Mouse (Mus musculus) embryo, embryonic 9.5 days (tissue): ENCODE results near the gene Trpm3.
A peak's percentile ranks its signal among the peaks of the same experiment; 100 is the strongest.

Experiments
- DNase-seq: peaks from one replicate; pipeline ENCODE4 v3.0.0-alpha.2; 2017; ENCODE audit errors: extremely low spot score

The Trpm3 gene

GRCm38 (mm10) chr19:22739240-22739639, 600.4 kb downstream of the Trpm3 start:
- no peak for DNase-seq

- DNase-seq = no peak
Measured at GRCm38 (mm10) chr19:22753311-22753809, 614.5 kb downstream of the Trpm3 start.

GRCm38 (mm10) chr19:22754071-22754470, 615.2 kb downstream of the Trpm3 start:
- no peak for DNase-seq

- no peak for DNase-seq
Measured at GRCm38 (mm10) chr19:22754498-22754897, 615.7 kb downstream of the Trpm3 start.

- no peak for DNase-seq
Measured at GRCm38 (mm10) chr19:22758496-22758895, 619.6 kb downstream of the Trpm3 start.

- no peak for DNase-seq
Measured at GRCm38 (mm10) chr19:22768242-22768641, 629.4 kb downstream of the Trpm3 start.

DNA sequence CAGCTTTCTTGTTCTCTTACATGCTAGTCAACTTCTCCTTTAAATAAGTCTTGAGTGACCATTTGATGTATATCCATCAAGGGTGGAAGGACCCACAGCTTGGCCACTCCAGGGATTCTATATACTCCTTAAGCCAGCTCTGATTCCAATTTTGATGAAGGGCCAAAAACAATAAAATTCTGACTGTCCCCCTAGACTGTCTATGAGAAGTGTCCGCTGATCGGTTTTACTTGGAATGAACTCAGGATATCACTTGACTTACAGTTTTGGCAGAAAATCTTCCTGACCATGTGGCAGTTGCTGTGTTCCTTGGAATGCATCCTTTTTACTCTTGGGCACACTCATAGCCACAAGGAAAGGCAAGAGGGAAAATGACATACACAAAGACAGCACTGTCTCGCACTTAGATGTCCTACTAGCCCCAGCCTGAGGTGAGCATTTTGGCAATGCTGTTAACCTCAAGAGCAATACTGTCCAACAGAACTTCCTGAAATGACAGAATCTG, 636.4 kb downstream of the Trpm3 start:
- no peak for DNase-seq

DNA sequence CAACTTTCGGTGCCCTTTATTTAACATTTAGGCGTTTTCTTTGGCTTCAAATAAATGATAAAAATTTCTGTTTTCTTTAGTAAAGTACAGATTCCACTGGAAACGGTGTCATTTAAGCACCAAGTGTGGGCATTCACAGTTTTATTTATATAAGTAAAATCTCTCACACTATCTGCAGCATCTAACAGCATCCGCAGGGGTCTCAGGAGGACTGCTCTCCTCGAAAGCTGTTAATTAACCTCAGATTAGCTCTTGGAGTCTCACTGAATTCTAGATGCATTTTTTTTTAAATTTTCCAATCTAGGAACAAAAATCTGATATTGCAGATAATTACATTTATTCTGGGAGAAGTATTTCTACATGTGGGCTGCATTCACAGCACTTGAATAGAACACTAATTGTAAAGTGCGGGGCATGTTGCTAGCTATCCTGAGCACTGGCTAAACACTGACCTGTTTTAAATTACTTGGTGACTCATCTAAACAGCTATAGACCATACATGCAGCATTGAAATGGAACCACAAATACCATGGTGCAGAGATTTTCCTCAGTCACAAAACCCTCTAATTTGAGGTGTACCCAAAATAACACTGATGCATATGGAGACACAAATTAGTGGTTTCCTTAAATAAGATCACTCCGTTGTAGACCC, 641.5 kb downstream of the Trpm3 start:
- DNase-seq = no peak

DNA sequence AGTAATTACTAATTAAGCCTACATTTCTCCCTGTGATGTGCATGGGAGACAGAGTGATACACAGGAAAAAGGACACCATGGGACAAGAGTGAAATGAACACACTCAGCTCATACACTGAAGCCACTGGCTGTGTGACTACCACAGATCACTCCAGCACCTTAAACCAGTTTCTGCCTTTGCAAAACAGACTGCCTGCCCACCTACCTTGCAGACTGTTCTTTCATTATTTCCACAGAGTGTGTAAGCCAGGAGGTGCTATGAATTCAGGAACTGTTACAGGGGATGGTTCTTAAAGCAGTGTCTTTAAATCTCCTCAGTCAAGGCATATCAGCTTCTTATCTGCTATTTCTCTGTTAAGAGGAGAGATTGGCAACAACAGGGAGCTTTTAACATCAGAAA, 642.7 kb downstream of the Trpm3 start:
- DNase-seq = no peak

DNA sequence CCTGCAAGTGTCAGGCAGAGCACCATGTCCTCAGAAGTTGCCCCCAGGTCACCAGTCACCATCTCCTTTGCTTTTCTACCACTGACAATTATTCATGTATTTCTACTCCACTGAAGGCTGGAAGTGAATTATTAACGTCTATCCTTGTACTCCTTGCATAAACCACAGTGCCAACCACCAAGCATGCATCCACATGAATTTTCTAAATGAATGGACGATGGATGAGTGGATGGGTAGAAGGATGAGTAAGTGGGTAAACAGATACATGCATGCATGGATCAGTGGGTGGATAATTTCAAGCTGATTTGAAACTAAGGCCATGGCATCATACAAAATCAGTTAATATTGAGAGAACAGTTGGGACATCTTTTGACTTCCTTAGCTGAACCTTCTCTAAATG, 644.9 kb downstream of the Trpm3 start:
- no peak for DNase-seq

DNA sequence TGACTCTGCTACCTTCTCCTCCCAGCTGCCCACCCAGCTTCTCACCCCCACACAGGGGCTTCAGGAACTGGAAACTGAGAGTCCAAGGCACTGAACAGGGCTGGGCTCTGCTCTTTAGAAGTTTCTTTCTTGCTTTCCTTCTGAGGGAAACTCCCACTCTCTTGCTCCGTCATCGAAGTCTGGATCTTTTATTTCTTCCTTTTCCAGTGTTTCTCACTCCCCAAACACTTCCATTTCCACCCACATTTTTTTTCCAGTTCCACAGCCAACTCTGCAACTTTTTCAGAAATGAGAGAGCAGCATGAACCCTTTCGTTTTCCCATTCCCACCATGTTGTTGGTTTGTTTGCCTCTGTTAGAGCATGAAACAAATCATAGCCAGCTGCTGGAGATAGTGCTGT, 650.9 kb downstream of the Trpm3 start:
- no peak for DNase-seq

DNA sequence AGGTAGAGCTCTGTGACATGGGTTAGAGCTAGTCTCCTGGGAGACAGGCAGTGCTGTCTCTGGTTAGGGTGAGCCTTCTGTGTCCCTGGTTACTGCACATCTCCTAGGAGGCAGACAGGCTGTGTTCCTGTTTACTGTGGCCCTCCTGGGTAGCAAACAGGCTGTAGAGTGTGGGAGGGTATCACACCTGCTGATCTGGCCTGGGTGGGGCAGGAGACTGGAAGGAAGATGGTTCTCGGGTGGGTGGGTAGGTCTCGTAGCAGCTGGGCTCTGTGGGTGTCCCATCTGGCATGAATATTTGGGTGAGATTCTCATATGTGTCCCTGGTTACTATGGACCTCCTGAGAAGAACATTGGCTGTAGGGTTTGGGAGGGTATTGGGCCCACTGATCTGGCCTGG, 658.1 kb downstream of the Trpm3 start:
- no peak for DNase-seq

DNA sequence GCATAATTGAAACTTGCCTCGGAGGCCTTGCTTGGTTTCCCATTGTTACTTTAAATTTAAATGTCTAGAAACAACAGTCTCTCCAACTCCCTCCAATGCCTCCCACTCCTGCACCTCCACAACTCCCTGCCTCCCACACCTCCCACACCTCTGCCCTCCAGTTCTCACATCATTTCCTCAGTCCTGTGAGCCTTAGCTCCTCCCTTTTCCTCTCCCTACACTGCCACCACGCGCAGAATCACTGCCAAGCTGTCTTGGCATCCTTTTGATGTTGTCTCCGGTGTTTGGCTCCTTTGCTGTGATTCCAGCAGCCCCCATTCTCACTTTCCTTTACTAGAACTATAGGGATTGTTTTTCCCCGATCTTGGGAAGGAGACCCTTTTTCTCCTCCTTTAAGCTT, 661.6 kb downstream of the Trpm3 start:
- DNase-seq = no peak

DNA sequence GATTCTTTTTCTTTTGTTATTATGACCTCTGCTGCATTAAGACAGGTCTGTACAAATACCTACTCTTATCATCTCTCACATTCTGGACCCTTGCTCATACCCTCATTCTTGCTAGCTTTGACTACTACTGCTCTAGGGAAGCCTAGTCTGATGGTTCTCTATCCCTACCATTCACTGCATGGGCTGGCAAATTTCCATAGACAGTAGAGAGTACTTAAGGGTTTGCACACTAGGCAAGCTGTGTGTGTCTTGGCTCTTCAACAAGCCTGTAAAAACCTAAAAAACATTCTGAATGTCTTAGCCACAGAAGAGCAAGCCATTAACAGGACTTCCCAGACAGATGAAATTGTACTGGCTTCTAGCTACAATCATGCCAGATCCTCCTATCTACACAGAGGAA, 664.5 kb downstream of the Trpm3 start:
- DNase-seq = no peak

DNA sequence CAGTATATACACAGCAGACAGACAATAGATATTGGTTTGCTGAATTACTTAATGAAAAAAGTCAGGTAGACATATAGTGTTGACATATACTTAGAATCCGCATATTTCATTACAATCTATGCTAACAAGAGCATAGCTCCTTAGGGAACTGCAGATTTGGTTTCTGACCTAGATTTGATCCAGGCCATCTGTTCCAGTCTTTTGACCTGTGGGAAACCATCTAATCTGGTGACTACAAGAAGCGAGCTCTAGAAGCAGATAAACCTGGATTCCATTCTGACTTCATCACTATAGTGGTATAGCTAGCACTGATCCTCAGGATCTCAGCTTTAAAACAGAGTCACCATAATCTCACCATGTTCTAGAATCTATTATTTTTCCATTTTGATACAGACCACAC, 665.5 kb downstream of the Trpm3 start:
- no peak for DNase-seq

DNA sequence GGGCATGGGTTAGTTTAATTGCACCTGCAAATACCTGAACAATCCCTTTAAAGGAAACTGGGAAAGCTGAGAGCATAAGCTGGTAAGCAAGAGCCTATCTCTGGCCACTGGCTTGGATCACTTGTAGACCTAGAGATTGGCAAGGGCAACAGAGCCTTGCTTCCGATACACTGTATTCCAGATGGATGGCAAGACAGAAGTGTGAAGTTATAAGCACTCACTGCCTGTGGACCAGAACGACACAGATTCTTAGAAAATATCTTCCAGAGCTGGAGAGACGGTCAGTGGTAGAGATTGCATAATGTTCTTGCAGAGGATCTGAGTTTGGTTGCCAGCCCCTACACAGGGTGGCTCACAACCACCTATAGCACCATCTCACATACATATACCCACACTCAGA, 671.4 kb downstream of the Trpm3 start:
- no peak for DNase-seq

- DNase-seq = no peak
Measured at GRCm38 (mm10) chr19:22821741-22822140, 682.9 kb downstream of the Trpm3 start.

DNA sequence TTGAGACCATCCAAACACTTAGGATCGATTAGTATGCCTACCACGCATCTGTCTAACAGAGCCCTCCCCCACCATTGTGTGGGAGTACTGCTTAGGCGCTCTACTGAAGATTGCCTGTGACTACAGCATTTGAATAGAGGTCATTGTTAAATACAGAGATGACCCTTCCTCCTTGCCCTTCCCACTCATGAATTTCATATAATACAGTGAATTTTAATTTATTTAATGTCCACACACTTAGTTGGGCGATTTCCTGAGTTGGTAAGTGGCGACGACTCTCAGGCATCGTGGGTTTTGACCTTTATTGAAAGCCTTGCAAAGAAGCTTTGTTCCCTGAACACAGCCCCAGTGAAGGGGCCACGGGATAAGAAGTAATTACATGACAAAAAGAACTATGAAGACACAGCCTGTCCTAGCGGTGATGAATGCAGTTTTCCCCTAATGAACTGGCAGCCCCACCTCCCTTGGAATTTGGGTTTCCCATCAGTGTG, 684.7 kb downstream of the Trpm3 start:
- DNase-seq = peak; percentile 52

DNA sequence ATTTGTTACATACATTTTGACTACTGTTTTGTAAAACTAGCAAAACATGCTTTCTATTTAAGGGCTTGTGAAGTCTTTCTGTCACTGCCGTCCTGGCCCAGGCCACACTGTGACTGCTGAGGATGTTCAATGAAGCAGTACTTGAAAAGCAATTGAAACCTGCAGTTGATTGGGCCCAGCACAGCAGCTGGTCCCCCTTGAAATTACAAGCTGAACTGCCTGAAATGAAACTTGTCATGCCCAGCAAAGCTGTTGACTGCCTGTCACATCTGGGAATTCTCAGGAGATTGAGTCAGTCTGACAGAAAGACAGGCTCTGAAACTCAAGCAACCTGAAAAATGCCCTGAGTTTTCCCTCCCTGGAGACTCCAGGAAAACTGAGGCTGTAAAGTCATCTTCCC, 687.0 kb downstream of the Trpm3 start:
- no peak for DNase-seq

- DNase-seq = no peak
Measured at GRCm38 (mm10) chr19:22828198-22828742, 689.4 kb downstream of the Trpm3 start.

DNA sequence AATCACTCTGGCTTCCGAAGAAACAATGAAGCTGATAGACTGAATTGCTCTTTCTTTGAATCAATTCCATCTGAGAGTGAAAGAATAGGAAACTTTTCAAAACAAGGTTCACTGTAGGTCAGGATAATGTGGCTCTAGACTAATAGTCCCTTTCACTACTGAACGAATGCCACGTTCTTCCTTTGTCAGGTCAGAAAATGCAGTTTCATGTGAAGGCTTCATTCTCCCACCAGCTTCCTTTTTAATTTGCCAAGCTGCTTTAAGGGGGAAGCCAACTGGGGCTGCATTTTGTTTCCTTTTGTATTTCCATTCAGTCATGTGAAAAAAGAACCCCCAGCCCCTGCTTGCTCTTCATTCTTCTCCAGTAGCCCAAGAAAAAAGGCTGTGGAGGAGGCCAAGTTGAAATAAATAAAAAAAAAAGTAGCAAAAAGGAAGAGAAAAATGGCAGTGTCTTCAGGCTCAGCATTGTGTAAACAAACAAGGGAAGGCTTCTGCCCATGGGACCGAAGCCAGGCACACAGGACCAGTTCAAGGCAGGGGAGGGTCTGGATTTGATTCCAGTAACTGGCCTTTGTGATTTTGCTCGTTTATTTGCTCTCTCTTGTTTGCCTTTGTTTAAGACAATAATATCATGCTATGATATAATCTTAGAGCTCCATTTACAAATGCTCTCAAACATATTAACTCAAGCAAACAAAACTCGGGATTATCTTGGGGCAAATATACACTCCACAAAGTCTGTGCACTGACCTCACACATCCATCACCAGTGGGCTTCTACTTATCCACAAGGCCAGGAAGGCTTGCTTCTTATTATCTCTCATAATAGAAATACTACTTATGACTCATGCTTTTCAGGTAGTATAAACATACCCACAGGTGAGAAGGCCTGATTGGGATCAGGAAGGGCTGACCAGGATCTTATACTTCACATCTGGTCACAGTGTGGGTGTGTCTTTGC, 702.5 kb downstream of the Trpm3 start:
- no peak for DNase-seq

GRCm38 (mm10) chr19:22842697-22843096, 703.9 kb downstream of the Trpm3 start:
- no peak for DNase-seq
